Mouse (Mus musculus) mouse embryonic stem cell (cell line): ENCODE measurements around the gene Lmbr1.
"Not testable (repeated sequence)": the region's sequence is repeated elsewhere in the genome, so short reads cannot be mapped to it uniquely, and the experiment has no call there.

Source experiments
- in situ Hi-C, 2 experiments: fragments of 300-500 bp; cut with MboI; formaldehyde crosslinking; loops; 1 replicate in 1 of 2; 3 replicates in 1 of 2; pipeline ENCODE4 v1.14.3; 2019 to 2020; ENCODE audit warnings: low sequenced_read_pairs in 2 of 2, low pct_unique_long_range_greater_than_20kb in 1 of 2, mixed read lengths in 1 of 2; ENCODE audit not compliant: unreplicated experiment in 1 of 2

Gene Lmbr1

GRCm38 (mm10) chr5:29378298-29379036 is at the start of gene Lmbr1:
Lmbr1 (minus strand) TSS chr5:29378390.
- in situ Hi-C loops, result no loop called here

GRCm38 (mm10) chr5:29423330-29423729 is 45.1 kb upstream of the Lmbr1 start:
- in situ Hi-C loops, result not testable (repeated sequence)

- in situ Hi-C loops, result loop anchor here in 1 of 2 experiments (10.0 kb wide), 1 partner anchor 272 kb away; no protein-coding TSS in a partner anchor
Measured at GRCm38 (mm10) chr5:29413041-29413440, 34.9 kb upstream of the Lmbr1 start.

DNA sequence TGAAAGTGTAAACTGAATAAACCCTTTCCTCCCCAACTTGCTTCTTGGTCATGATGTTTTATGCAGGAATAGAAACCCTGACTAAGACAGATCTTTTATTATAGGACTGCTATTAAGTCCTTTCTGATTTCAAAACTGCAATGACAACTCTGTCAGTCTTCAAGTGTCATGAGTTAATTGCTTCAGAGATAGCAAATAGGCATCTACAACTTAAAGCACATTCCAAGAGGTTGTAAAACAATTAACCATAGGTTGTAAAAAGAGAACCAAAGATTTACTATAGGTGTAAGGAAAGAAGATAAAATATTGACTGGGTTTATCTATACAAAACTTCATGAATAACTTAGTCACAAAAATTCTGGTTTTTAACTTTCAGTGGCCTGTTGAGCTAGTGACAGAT is 32.7 kb upstream of the Lmbr1 start:
- in situ Hi-C loops, result loop anchor here in 1 of 2 experiments (10.0 kb wide), 1 partner anchor 274 kb away; no protein-coding TSS in a partner anchor

GRCm38 (mm10) chr5:29398427-29398826 is 20.2 kb upstream of the Lmbr1 start:
- in situ Hi-C loops, result no loop called here

GRCm38 (mm10) chr5:29388944-29389765 is 11.0 kb upstream of the Lmbr1 start:
- in situ Hi-C loops, result loop anchor here in 1 of 2 experiments (10.0 kb wide), 1 partner anchor 296 kb away; no protein-coding TSS in a partner anchor

DNA sequence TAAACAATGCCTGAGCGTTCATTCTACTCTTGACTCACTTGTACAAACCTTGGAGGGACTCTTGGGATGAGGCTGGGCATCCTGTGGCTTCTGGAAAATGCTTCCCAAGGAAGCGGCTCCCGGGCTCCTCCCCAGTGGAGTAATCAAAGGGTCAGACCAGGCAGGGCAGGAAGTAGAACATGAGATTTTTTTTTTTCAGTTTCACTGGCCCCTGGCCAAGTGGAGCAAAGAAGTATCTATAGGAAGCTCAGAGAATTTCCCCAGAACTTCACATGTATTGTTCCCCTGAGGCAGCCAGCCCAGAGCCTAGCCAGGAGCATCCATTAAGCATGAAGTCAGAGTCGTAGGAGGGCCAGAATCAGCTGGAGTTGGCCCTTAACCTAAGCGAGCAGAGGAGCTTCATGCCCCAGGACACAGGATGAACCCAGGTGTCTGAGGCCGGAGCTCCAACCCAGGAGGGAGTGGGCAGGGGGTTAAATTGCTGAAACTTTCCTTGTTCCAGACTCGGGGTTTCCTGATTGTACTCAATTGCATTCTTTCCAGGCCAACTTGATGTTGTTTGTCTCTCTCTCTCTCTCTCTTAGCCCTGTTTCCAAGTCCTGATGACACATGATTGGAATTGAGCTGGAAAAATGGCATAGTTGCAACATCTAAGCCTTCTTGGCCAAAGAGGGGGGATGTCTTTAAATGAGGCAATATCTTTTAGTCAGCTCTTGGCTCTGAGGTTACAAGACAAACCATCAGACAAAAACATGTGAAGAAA is 10.2 kb upstream of the Lmbr1 start:
- in situ Hi-C loops, result loop anchor here in 1 of 2 experiments (10.0 kb wide), 1 partner anchor 296 kb away; no protein-coding TSS in a partner anchor

GRCm38 (mm10) chr5:29387591-29387990 is 9.4 kb upstream of the Lmbr1 start:
- in situ Hi-C loops, result loop anchor here in 1 of 2 experiments (10.0 kb wide), 1 partner anchor 297 kb away; no protein-coding TSS in a partner anchor

- in situ Hi-C loops, result loop anchor here in 1 of 2 experiments (10.0 kb wide), 1 partner anchor 302 kb away; no protein-coding TSS in a partner anchor
Measured at GRCm38 (mm10) chr5:29382776-29383175, 4.6 kb upstream of the Lmbr1 start.

DNA sequence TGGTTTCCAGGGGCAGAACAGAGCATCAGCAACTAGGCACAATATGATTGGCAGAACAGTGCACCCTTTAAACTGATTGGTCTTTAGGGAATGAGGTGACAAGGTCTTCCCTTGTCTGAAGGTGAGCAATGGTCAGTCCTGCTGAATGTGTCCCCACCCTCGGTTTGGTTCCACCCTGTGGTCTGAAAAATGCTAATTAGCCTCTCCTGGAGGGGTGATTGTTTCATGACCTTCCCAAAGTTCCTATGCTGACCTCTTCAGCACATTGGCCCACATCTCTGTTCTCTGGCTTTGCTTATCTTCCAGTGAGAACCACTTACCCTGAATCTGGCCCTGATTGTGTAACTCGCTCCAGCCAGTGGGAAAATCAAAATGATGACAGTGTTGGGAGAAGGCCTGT is 1.9 kb upstream of the Lmbr1 start:
- in situ Hi-C loops, result loop anchor here in 1 of 2 experiments (10.0 kb wide), 1 partner anchor 305 kb away; no protein-coding TSS in a partner anchor

DNA sequence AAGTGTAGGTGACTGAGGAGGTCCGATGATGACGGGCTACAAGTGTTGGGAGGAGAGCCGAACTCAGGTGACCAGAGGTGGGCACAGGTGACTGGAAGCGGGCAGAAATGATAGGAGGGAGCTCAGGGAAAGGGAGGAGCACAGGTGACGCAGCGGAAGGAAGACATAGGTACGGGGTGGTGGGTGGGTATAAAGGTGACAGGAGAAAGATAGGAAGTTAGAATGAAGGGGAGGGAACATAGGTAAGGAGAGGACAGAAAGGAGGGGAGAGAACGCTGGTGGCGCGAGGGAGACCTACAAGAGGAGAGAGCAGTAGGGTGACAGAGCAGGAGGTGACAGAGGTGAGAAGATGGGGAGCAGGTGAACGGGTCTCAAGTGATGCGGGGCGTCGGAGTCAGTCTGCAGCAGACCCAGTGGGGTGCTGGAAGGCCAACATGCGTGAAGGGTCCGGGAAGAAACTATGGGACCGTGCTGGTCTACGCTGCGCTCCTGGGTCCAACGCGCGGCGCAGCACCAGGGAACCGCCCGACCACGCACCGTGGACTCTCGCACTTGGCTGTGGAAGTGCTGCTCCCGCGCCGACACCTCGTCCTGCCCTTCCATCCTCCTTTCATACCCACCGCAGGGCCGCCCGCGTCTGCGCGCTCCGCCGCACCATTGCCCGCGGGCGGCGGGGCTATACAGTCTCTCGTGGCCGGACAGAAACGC is 446 bp downstream of the Lmbr1 start:
- in situ Hi-C loops, result no loop called here

GRCm38 (mm10) chr5:29363511-29363910 is 14.7 kb downstream of the Lmbr1 start:
- in situ Hi-C loops, result no loop called here

DNA sequence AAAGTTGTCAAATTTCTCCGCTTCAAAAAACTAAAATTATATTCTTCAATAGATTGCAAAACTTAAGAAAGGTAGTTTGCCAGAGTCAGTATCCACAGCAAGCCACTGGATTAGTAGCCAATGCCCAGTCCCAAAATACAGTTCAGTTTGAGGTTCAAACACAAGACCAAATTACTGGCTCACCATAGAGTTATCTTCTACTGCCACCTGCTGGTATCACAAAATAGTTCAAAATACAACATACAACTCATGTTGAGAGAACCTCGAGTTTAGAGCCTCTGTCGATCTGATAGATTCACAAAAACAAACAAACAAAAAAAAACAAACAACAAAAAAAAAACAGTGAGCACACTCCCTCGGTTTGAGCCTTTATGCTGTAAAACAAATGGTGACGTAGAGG is 42.4 kb downstream of the Lmbr1 start:
- in situ Hi-C loops, result no loop called here

- in situ Hi-C loops, result no loop called here
Measured at GRCm38 (mm10) chr5:29322503-29322902, 55.7 kb downstream of the Lmbr1 start.

DNA sequence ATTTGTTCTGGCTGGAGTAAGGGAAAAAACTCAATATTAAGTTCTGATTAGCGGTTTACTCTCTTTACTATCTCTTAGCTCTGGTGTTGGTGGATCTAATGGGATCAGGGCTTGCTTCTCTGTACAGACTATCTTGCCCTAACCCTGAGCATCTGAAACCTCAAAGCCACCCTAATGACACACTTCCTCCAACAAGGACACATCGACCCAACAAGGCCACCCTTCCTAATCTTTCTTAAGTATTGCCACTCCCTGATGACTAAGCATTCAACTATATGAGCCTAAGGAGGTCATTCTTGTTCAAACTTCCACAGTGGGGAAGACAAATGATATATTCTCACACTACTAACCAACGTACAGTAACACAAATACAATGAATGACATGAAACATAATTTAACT is 69.0 kb downstream of the Lmbr1 start:
- in situ Hi-C loops, result no loop called here

DNA sequence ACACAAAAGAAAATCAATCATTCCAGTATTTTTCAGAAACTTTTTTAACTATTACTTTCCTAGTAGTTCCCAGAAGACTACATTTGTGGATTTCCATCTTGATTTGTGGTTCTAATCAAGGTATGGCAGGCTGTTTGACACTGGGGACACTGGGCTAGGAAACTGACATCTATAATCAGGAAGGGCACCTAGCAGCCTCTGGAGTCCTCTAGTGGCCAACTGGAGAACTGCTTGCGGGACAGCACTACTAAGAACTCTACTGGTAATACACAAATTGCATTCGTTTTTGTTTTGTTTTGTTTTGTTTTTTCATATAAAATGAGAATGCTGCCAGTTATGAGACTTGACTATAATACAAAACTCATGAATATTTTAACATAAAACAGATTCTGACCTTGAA is 85.0 kb downstream of the Lmbr1 start:
- in situ Hi-C loops, result loop anchor here in 1 of 2 experiments (25.0 kb wide), 1 partner anchor 831 kb away; the partner anchor contains the start of gene Shh

DNA sequence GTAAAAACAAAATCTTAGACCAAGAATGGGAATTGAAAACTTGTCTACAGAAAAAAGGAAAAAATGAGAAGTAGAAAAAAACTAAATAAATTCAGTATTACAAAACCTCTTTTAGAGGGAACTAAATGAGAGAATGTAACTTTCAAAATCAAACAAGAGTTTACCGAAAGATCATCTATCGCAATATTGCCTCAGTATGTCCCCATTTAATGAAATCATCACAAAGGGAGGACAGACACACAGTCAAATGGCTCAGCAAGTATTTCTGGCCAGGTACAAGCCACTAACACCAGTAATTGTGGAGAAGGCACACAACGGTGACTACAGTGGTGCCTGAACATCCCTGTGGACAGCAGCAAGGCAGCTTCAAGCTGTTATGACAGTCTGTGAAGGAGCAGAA is 88.1 kb downstream of the Lmbr1 start:
- in situ Hi-C loops, result loop anchor here in 1 of 2 experiments (25.0 kb wide), 1 partner anchor 828 kb away; the partner anchor contains the start of gene Shh

DNA sequence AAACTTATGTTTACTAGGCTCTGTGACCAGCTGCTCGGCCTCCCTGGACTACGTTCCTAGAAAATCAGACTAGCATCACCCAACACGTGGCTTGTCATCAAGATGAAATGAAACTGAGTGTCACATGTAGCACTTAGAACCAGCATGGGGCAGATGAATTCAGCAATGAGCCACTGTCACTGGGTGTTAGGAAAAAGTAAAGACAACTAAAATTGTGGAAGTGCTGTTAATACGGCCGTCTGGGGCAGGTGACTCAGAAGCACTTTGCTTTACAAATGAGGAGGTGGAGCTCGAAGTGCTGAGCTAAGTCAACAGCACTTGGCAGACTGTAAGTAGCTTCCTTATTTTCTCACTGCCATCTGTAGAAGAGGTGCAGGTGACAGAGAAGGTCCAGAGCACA is 88.5 kb downstream of the Lmbr1 start:
- in situ Hi-C loops, result loop anchor here in 1 of 2 experiments (25.0 kb wide), 1 partner anchor 827 kb away; the partner anchor contains the start of gene Shh
